In the genomic region with DNA sequence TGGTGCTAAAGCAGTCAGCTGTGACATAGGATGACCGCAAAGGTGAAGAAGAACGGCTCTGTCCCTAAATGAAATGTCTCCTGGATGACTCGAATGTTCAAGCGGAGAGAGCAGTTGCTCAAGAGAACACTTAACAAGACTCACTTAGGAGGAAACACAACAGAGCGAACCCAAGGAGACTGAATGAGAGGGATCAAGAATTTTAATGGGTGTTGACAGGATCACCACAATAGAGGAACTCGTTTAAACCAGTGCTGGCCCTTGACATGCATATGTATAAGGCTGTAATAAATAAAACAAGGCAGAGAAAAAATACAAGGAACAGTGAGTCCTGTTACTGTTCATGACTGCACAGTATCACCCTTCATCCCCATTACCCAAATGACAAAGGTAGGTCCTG, we compare ENCODE assay signal across 12 mouse cellular contexts.
A peak's percentile ranks its signal among the peaks of the same experiment; 100 is the strongest.
DNase-seq lines count a peak whose midpoint lies in the region; ATAC-seq lines count a peak whose summit lies in the region.
"Had no signal": no experiment of that assay in that cellular context is flagged by ENCODE, and none has a peak within 500 bp of the region (broad histone marks: within the 10 kb centered on the region; RNA-seq: fewer than 3 reads in every experiment).

No protein-coding gene starts in this region.

- no peak for ATAC-seq in cerebellum, adult (ENCODE audit: insufficient number of reproducible peaks, low FRiP score, low TSS enrichment)
- ATAC-seq: inflammation-experienced regulatory T-cells, adult 6 months had no signal

- DNase-seq in frontal cortex, adult 2 months (ENCODE audit: extremely low spot score in 1 of 2, low spot score in 1 of 2), result peak; percentile 28 to 29
- DNase-seq in frontal cortex, postnatal 14 days (ENCODE audit: low spot score in 2 of 2), result no peak
- DNase-seq in left cerebral cortex, adult 11 months (ENCODE audit: low spot score), result peak; percentile 18
- DNase-seq in left cerebral cortex, postnatal 36 days (ENCODE audit: low spot score in 2 of 2), result no peak
- no peak for DNase-seq in forebrain, embryonic 10.5 days (ENCODE audit: extremely low spot score, low spot score)
- DNase-seq in kidney, postnatal 14 days, result peak; percentile 36
- no peak for DNase-seq in gastrocnemius, adult 18-20 months (ENCODE audit: low spot score)
- DNase-seq: cerebellum, adult 2 months had no signal

- 74% methylated on average over 6 of the region's 6 CpGs for WGBS in forebrain, embryonic 10.5 days

- peak overlapping the region; percentile 78 for H3K27ac ChIP-seq in forebrain, embryonic 10.5 days
- H3K27ac ChIP-seq: lung, embryonic 15.5 days had no signal

- intact Hi-C loops in left cerebral cortex, postnatal 36 days (cut with DNase I), result no loop called here

- H3K4me3 ChIP-seq in forebrain, embryonic 10.5 days, result no peak overlapping the region
- H3K4me3 ChIP-seq: lung, embryonic 15.5 days; megakaryocyte, embryonic 14.5 days had no signal

- H3K4me1 ChIP-seq in forebrain, embryonic 10.5 days, result peaks cover 46% of the 10 kb centered on the region
- H3K4me1 ChIP-seq: megakaryocyte, embryonic 14.5 days had no signal

- H3K9me3 ChIP-seq in forebrain, embryonic 10.5 days, result no peaks in the 10 kb centered on the region
- H3K9me3 ChIP-seq: lung, embryonic 15.5 days had no signal

- H3K27me3 ChIP-seq in forebrain, embryonic 10.5 days (ENCODE audit: poor library complexity, severe bottlenecking), result no peaks in the 10 kb centered on the region
- H3K27me3 ChIP-seq: lung, embryonic 15.5 days; megakaryocyte, embryonic 14.5 days had no signal

- H3K36me3 ChIP-seq in forebrain, embryonic 10.5 days (replicated peaks), result no peaks in the 10 kb centered on the region
- H3K36me3 ChIP-seq: lung, embryonic 15.5 days had no signal

Comparison
In these comparisons a context has a peak if more than half of its experiments do, and no peak if none do; other contexts are left out.
1. DNase-seq: peak in frontal cortex, adult 2 months (2 of 2), left cerebral cortex, adult 11 months (single experiment) and kidney, postnatal 14 days (single experiment); none in frontal cortex, postnatal 14 days (0 of 2), left cerebral cortex, postnatal 36 days (0 of 2), forebrain, embryonic 10.5 days (single experiment) and gastrocnemius, adult 18-20 months (single experiment).